In the genomic region with DNA sequence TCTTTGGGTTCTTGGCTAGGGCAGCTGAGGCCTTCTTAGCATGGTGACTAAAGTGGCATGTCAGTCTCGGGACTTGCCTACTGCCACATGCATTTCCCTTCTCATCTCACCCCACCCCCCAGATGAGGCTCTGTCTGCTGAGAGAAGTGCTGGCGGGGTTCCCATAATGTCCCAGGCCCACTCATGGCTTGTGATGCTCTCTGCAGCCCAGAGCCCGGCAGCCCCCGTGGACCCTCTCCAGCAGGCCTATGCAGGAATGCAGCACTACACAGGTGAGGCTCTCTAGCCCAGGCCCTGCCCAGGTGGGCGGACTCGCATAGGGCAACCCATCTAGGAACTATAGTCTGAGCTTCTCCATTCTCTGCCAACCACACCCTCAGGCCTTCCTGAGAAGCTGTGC, we compare ENCODE assay signal across 16 mouse cellular contexts. TPM values are rescaled to one million over a fixed set of nuclear protein-coding genes. Genes with fewer than 3 reads are reported as not detected.
DNase-seq lines count a peak whose midpoint lies in the region; ATAC-seq and TF ChIP-seq lines count a peak whose summit lies in the region.
"Had no signal": no experiment of that assay in that cellular context is flagged by ENCODE, and none has a peak within 500 bp of the region (broad histone marks: within the 10 kb centered on the region; RNA-seq: fewer than 3 reads in every experiment).

No protein-coding gene starts in this region.

- no peak overlapping the region for H3K4me2 ChIP-seq in forebrain, embryonic 11.5 days (ENCODE audit: low read depth, low read length, severe bottlenecking)
- no peak overlapping the region for H3K4me2 ChIP-seq in forebrain, embryonic 16.5 days (ENCODE audit: low read length)
- no peak overlapping the region for H3K4me2 ChIP-seq in lung, embryonic 14.5 days
- no peak overlapping the region for H3K4me2 ChIP-seq in forebrain, embryonic 13.5 days

- H3K27me3 ChIP-seq in forebrain, embryonic 11.5 days (ENCODE audit: control insufficient read depth, insufficient read depth, low read length), result no peaks in the 10 kb centered on the region
- H3K27me3 ChIP-seq in forebrain, embryonic 16.5 days (replicated peaks; ENCODE audit: control insufficient read depth, insufficient read depth, low read length), result no peaks in the 10 kb centered on the region
- H3K27me3 ChIP-seq in lung, embryonic 14.5 days (ENCODE audit: insufficient read depth, low read length), result no peaks in the 10 kb centered on the region
- no peaks in the 10 kb centered on the region for H3K27me3 ChIP-seq in forebrain, embryonic 13.5 days

- WGBS in forebrain, embryonic 11.5 days, result 80% methylated on average over 6 of the region's 6 CpGs
- 70% methylated on average over 6 of the region's 6 CpGs for WGBS in forebrain, embryonic 16.5 days
- 50% methylated on average over 6 of the region's 6 CpGs for WGBS in lung, embryonic 14.5 days
- 82% methylated on average over 6 of the region's 6 CpGs for WGBS in forebrain, embryonic 13.5 days

- no peak for TF ChIP-seq CTCF in lung, embryonic 14.5 days (IDR thresholded peaks at IDR 0.05; ENCODE audit: low read depth)

- ATAC-seq in forebrain, embryonic 11.5 days (replicated peaks; ENCODE audit: low FRiP score), result no peak
- ATAC-seq in forebrain, embryonic 16.5 days, result no peak
- peak; percentile 52; the same call in 1 of the 2 replicates for ATAC-seq in lung, embryonic 14.5 days (ENCODE audit: insufficient read depth)
- ATAC-seq in forebrain, embryonic 13.5 days, result no peak
- ATAC-seq: intestine, embryonic 16.5 days had no signal

- peaks cover 31% of the 10 kb centered on the region for H3K4me1 ChIP-seq in forebrain, embryonic 11.5 days (replicated peaks; ENCODE audit: control insufficient read depth, insufficient read depth, low read length)
- peaks cover 47% of the 10 kb centered on the region for H3K4me1 ChIP-seq in forebrain, embryonic 16.5 days (replicated peaks; ENCODE audit: control insufficient read depth, insufficient read depth, low read length)
- no peaks in the 10 kb centered on the region for H3K4me1 ChIP-seq in lung, embryonic 14.5 days (ENCODE audit: insufficient read depth)
- H3K4me1 ChIP-seq in forebrain, embryonic 13.5 days, result peaks cover 76% of the 10 kb centered on the region

- H3K9ac ChIP-seq in forebrain, embryonic 11.5 days (ENCODE audit: low read length), result no peak overlapping the region
- H3K9ac ChIP-seq in forebrain, embryonic 16.5 days (replicated peaks; ENCODE audit: low read depth, low read length), result no peak overlapping the region
- H3K9ac ChIP-seq in lung, embryonic 14.5 days, result no peak overlapping the region
- H3K9ac ChIP-seq in forebrain, embryonic 13.5 days, result no peak overlapping the region
- H3K9ac ChIP-seq: liver, embryonic 14.5 days had no signal

- H3K9me3 ChIP-seq in forebrain, embryonic 11.5 days (ENCODE audit: control insufficient read depth, low read length), result no peaks in the 10 kb centered on the region
- no peaks in the 10 kb centered on the region for H3K9me3 ChIP-seq in forebrain, embryonic 16.5 days (ENCODE audit: control insufficient read depth, low read length)
- H3K9me3 ChIP-seq in lung, embryonic 14.5 days (ENCODE audit: low read depth, low read length), result no peaks in the 10 kb centered on the region
- H3K9me3 ChIP-seq in forebrain, embryonic 13.5 days (replicated peaks), result no peaks in the 10 kb centered on the region

- H3K36me3 ChIP-seq in forebrain, embryonic 11.5 days (ENCODE audit: control insufficient read depth, insufficient read depth, low read length), result no peaks in the 10 kb centered on the region; the same call in 1 of the 2 replicates
- peaks cover 22% of the 10 kb centered on the region for H3K36me3 ChIP-seq in forebrain, embryonic 16.5 days (ENCODE audit: control insufficient read depth, insufficient read depth)
- H3K36me3 ChIP-seq in lung, embryonic 14.5 days (ENCODE audit: insufficient read depth), result peaks cover 5% of the 10 kb centered on the region; the same call in 1 of the 2 replicates
- H3K36me3 ChIP-seq in forebrain, embryonic 13.5 days (ENCODE audit: poor library complexity, severe bottlenecking), result peaks cover 75% of the 10 kb centered on the region

- peak; percentile 52 for DNase-seq in forebrain, embryonic 11.5 days (ENCODE audit: low spot score)
- peak; percentile 35 for DNase-seq in lung, embryonic 14.5 days
- DNase-seq in lung, postnatal 4 days, result no peak
- DNase-seq in 3134 (ENCODE audit: extremely low read depth, insufficient read length, low spot score), result peak; percentile 33
- no peak for DNase-seq in thymus, postnatal 14 days
- no peak for DNase-seq in ovary, postnatal 36 days (ENCODE audit: low spot score)
- DNase-seq: adrenal gland, postnatal 25 days; heart, adult 11 months; heart, postnatal 10 days; kidney, postnatal 10 days; layer of hippocampus, postnatal 36 days had no signal

- no peak overlapping the region for H3K27ac ChIP-seq in forebrain, embryonic 11.5 days (ENCODE audit: low read depth, low read length)
- no peak overlapping the region for H3K27ac ChIP-seq in forebrain, embryonic 16.5 days (ENCODE audit: low read length)
- no peak overlapping the region for H3K27ac ChIP-seq in lung, embryonic 14.5 days (ENCODE audit: low read depth)
- peak overlapping the region; percentile 40; the same call in 1 of the 2 replicates for H3K27ac ChIP-seq in forebrain, embryonic 13.5 days
- H3K27ac ChIP-seq: liver, embryonic 14.5 days had no signal

- no peak overlapping the region for H3K4me3 ChIP-seq in forebrain, embryonic 11.5 days (ENCODE audit: low read depth, low read length)
- no peak overlapping the region for H3K4me3 ChIP-seq in forebrain, embryonic 16.5 days (replicated peaks; ENCODE audit: low read length)
- H3K4me3 ChIP-seq in lung, embryonic 14.5 days (ENCODE audit: low read depth, low read length), result no peak overlapping the region
- no peak overlapping the region for H3K4me3 ChIP-seq in forebrain, embryonic 13.5 days

RNA-seq across cellular contexts. Expression of gene Riiad1, which starts 7.4 kb away (rescaled TPM):
- 12.8 and 15.5 TPM in 2 replicates for polyA plus RNA-seq in forebrain, embryonic 11.5 days (2014; fragmentation: Nextera tagmentation; extraction: Ambion mirVana)
- polyA plus RNA-seq in forebrain, embryonic 16.5 days (2015; fragmentation: Nextera tagmentation; extraction: Ambion mirVana), result 10.6 and 11.7 TPM in 2 replicates
- polyA plus RNA-seq in lung, embryonic 14.5 days (2014; fragmentation: Nextera tagmentation; extraction: Ambion mirVana), result 2.0 and 2.5 TPM in 2 replicates
- polyA plus RNA-seq in forebrain, embryonic 13.5 days (2015; fragmentation: Nextera tagmentation; extraction: Ambion mirVana), result 20.2 and 22.8 TPM in 2 replicates
- polyA plus RNA-seq: liver, embryonic 14.5 days had no signal

RNA-seq across cellular contexts. Expression of gene Celf3, which starts 9.5 kb away (rescaled TPM):
- polyA plus RNA-seq in forebrain, embryonic 11.5 days (2014; fragmentation: Nextera tagmentation; extraction: Ambion mirVana), result 137 and 149 TPM in 2 replicates
- 295 and 358 TPM in 2 replicates for polyA plus RNA-seq in forebrain, embryonic 16.5 days (2015; fragmentation: Nextera tagmentation; extraction: Ambion mirVana)
- 0.99 and 2.0 TPM in 2 replicates for polyA plus RNA-seq in lung, embryonic 14.5 days (2014; fragmentation: Nextera tagmentation; extraction: Ambion mirVana)
- 320 and 332 TPM in 2 replicates for polyA plus RNA-seq in forebrain, embryonic 13.5 days (2015; fragmentation: Nextera tagmentation; extraction: Ambion mirVana)
- polyA plus RNA-seq: spleen, adult 2 months had no signal

RNA-seq across cellular contexts. Expression of gene Oaz3, which starts 43.9 kb away (rescaled TPM):
- 0.40 and 0.76 TPM in 2 replicates for polyA plus RNA-seq in forebrain, embryonic 11.5 days (2014; fragmentation: Nextera tagmentation; extraction: Ambion mirVana)
- 0.56 and 2.2 TPM in 2 replicates for polyA plus RNA-seq in forebrain, embryonic 16.5 days (2015; fragmentation: Nextera tagmentation; extraction: Ambion mirVana)
- 0.29 TPM in 1 of 2 replicates, not detected in the other for polyA plus RNA-seq in lung, embryonic 14.5 days (2014; fragmentation: Nextera tagmentation; extraction: Ambion mirVana)
- 1.2 and 1.4 TPM in 2 replicates for polyA plus RNA-seq in forebrain, embryonic 13.5 days (2015; fragmentation: Nextera tagmentation; extraction: Ambion mirVana)
- polyA plus RNA-seq: spleen, adult 2 months had no signal

RNA-seq across cellular contexts. Expression of gene Mrpl9, which starts 44.5 kb away (rescaled TPM):
- 65.3 and 67.0 TPM in 2 replicates for polyA plus RNA-seq in forebrain, embryonic 11.5 days (2014; fragmentation: Nextera tagmentation; extraction: Ambion mirVana)
- polyA plus RNA-seq in forebrain, embryonic 16.5 days (2015; fragmentation: Nextera tagmentation; extraction: Ambion mirVana), result 58.8 and 62.1 TPM in 2 replicates
- polyA plus RNA-seq in lung, embryonic 14.5 days (2014; fragmentation: Nextera tagmentation; extraction: Ambion mirVana), result 64.6 and 66.0 TPM in 2 replicates
- polyA plus RNA-seq in forebrain, embryonic 13.5 days (2015; fragmentation: Nextera tagmentation; extraction: Ambion mirVana), result 62.8 and 62.9 TPM in 2 replicates

Comparison
In these comparisons a context has a peak if more than half of its experiments do, and no peak if none do; other contexts are left out.
1. DNase-seq: peak in forebrain, embryonic 11.5 days (single experiment), lung, embryonic 14.5 days (single experiment) and 3134 (single experiment); none in lung, postnatal 4 days (0 of 2), thymus, postnatal 14 days (single experiment) and ovary, postnatal 36 days (single experiment).
2. RNA of gene Celf3, which starts 9.5 kb away (polyA plus RNA-seq): 295 to 358 TPM in forebrain, embryonic 16.5 days, 320 to 332 TPM in forebrain, embryonic 13.5 days and 137 to 149 TPM in forebrain, embryonic 11.5 days; 0.99 to 2.0 TPM in lung, embryonic 14.5 days; every median in the first group is over 10 times any median in the second.